Mouse (Mus musculus): ENCODE results near the gene Sult2b1.
A peak's percentile ranks its signal among the peaks of the same experiment; 100 is the strongest.

Sult2b1 gene

DNA sequence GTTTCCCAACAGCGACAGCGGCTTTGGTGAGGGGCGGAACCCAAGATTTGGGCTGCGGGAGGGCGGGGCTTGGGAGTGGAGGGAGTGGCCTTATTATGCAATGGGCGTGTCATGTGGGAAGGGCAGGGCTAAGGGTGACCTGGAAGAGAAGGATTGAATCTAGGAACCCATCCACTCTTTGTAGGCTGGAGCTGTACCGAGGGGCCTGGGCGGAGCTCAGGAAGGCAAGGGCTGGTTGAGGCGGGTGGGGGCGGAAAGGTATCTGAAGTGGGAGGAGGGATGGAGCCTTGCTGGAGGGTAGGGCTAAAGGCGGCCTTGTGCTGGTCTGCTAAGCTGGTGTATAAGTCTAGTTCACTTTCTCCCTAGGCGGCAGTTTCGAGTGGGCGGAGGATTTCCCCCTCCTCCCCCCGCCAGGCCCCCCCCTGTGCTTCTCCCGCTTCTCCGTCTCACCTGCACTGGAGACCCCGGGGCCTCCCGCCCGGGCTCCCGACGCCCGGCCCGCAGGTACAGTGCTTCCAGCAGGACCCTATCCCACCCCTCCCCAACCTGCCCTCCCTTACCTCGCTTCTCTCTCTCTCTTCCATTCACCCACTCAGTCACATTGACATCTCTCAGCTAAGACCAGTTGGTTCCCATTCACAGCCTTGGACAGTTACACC is 16.2 kb upstream of the Sult2b1 start:
- DNase-seq = peak; percentile 83

DNA sequence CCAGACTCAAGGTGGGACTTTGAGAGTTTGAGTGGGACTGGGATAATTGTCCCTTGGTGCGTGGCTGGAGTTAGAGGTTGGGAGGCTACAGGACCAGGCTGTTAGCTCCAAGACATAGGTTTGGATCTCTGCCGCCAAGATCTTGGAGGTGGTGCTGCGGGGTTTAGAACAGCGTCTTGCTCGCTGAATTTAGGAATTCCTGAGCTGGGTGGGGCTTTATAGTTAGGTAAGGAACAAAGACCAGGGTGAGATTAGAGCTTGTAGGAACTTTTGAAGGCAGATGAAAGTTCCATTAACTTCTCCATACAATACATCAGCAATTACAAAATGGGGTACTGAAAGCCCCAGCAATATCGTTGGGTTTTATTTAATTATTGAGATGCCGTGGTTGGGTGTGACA is 15.5 kb upstream of the Sult2b1 start:
- DNase-seq = no peak

DNA sequence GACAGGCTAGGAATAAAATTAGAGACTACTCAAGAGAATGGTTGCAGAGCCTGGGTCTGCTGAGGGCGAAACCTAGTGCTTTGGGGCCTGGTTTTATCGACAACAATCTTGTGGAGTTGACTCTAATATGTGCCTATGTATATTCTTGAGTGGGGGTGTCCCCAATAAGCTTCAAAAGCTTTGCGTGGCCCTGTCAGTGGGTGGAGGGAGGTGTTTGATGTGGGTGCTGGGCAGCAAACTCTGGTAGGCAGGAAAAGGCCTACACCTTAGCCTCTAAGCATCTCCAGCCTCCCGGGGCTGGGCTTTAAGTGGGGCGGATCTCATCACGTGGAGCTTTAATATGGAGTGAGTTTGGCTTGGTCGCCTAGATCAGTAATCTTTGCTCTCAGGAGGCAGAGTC is 14.5 kb upstream of the Sult2b1 start:
- no peak for DNase-seq

- peak; percentile 69 for DNase-seq
Observed at GRCm38 (mm10) chr7:45798511-45798836, 14.0 kb upstream of the Sult2b1 start.

- no peak for DNase-seq
Observed at GRCm38 (mm10) chr7:45797661-45798510, 13.4 kb upstream of the Sult2b1 start.

GRCm38 (mm10) chr7:45796950-45797349 is 12.5 kb upstream of the Sult2b1 start:
- peak; percentile 75 for DNase-seq

DNA sequence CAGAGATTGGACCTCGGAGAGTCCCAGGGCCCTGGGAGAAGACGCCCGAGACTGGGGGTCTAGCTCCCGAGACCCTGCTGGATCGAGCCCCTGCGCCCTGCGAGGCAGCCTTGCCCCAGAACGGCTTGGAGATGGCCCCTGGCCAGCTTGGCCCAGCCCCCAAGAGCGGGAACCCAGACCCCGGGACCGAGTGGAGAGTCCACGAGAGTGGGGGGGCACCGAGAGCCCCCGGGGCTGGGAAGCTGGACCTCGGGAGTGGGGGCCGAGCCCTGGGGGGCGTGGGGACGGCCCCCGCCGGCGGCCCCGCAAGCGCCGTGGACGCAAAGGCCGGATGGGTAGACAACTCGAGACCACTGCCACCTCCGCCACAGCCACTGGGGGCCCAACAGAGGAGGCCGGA is 10.5 kb upstream of the Sult2b1 start:
- DNase-seq = no peak

DNA sequence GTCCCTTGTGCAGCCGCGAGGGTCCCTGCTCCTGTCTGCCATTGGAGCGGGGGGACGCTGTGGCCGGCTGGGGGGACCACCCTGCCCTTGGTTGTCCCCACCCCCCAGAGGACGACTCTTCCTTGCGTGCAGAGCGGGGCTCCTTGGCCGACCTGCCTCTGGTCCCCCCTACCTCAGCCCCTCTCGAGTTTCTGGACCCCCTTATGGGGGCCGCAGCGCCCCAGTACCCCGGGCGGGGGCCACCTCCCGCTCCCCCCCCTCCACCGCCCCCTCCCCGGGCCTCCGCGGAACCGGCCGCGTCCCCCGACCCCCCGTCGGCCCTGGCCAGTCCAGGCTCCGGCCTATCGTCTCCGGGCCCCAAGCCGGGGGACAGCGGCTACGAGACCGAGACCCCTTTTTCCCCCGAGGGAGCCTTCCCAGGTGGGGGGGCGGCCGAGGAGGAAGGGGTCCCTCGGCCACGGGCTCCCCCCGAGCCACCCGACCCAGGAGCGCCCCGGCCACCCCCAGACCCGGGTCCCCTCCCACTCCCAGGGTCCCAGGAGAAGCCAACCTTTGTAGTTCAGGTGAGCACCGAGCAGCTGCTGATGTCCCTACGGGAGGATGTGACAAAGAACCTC is 9.6 kb upstream of the Sult2b1 start:
- DNase-seq = no peak

DNA sequence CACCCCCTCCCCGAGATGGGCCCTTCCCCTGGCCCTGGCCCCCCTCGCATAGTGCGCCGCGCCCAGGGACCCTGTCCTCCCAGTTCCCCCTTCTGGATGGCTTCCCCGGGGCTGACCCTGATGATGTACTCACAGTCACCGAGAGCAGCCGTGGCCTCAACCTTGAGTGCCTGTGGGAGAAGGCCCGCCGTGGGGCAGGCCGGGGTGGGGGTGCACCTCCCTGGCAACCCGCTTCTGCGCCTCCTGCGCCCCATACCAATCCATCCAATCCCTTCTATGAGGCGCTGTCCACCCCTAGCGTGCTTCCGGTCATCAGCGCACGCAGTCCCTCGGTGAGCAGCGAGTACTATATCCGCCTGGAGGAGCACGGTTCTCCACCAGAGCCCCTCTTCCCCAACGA is 8.8 kb upstream of the Sult2b1 start:
- DNase-seq = no peak

GRCm38 (mm10) chr7:45791756-45792490 is 7.5 kb upstream of the Sult2b1 start:
- no peak for DNase-seq

GRCm38 (mm10) chr7:45790721-45791120 is 6.3 kb upstream of the Sult2b1 start:
- peak; percentile 34 for DNase-seq

DNA sequence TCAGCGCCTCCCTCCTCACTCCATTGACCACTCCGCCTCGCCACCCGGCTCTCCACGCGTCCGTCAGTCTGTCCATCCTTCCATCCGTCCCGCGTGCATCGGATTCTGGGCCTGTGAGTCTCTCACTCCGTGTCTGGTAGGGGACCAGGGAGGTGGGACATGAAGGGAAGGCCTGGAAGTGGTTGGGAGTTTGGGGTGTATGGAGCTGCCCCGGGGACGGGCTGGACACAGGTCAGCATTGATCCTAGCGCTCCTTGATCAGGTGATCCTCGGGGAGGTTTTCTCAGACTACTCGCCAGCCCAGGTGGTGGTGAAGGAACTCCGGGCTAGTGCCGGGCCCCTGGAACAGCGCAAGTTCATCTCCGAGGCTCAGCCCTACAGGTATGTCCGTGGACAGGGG is 3.2 kb upstream of the Sult2b1 start:
- no peak for DNase-seq

GRCm38 (mm10) chr7:45786661-45787413 is 2.4 kb upstream of the Sult2b1 start:
- peak; percentile 21 for DNase-seq

GRCm38 (mm10) chr7:45786136-45786578 is 1.7 kb upstream of the Sult2b1 start:
- no peak for DNase-seq

GRCm38 (mm10) chr7:45785388-45786135 is 1.1 kb upstream of the Sult2b1 start:
- DNase-seq = no peak

GRCm38 (mm10) chr7:45783511-45784091 is 868 bp downstream of the Sult2b1 start, which contains the start of gene Lmtk3:
TSS of gene Lmtk3 (plus strand) at chr7:45783738.
- peak; percentile 60 for DNase-seq

GRCm38 (mm10) chr7:45782271-45782670 is 2.2 kb downstream of the Sult2b1 start:
- DNase-seq = no peak

DNA sequence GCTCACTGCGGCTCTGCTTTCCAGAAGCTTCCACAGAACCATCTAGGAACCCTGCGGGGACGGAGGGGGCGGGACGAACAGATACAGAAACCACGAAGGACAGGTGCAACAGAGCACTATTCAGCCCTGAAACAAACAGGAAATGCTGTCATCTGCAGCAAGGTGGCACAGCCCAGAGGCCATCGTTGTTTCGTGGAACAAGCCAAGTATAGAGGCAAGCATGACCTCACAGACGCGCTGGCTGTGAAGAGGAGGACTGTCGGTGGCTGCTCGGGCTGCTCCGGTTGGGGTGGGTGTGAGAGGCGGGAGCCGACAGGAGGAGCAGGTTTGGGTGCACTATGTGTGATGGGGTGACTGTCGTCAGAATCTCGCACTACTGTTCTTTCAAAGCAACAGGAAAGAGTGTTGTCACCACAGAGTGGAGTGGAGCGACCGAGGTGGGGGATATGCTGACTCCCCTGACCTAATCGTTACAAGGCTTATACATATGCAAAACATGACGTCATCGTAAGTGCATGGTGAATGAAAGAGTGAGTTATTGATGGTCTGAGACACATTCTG is 5.3 kb downstream of the Sult2b1 start:
- no peak for DNase-seq

DNA sequence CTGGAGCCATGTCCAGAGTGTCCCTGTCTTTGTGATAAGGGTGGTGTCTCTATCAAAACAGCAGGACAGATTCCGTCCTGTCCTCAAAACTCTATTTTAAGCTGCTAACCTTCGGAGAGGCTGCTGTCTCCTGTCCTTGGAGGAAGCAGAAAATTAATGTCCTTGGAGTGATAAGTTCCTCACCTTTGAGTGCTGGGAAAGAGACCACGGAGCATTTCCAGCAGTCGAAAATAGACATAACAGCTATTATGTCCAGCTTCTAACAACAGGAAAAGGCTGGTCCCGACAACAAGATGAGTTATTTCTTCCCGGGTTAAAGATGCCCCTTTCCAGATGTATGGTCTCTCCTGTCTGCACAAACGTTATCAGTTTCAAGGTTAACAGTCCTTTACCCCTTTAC is 9.2 kb downstream of the Sult2b1 start:
- no peak for DNase-seq

- no peak for DNase-seq
Observed at GRCm38 (mm10) chr7:45771101-45771500, 13.4 kb downstream of the Sult2b1 start.

Data from liver (tissue).